Mouse (Mus musculus) kidney, embryonic 14.5 days (tissue): ENCODE measurements at regions not wholly inside any gene's neighbourhood (a gene's known extent, or its start where the extent isn't known, plus 50 kb on each side); places are given as distances from the start of the nearest gene placed in this dataset.
A peak's percentile ranks its signal among the peaks of the same experiment; 100 is the strongest.

ENCODE experiments used
- ATAC-seq: fragments of 200-750 bp; cut with Nextera tagmentation; 2 replicates; pipeline ENCODE4 v1.8.0; 2017; ENCODE audit warnings: moderate number of reproducible peaks, mild to moderate bottlenecking, moderate TSS enrichment, moderate library complexity; ENCODE audit not compliant: low FRiP score, low TSS enrichment
- H3K27ac ChIP-seq: fragments of 300-500 bp; sonication (generic); 2 replicates; pipeline ENCODE4 v1.5.1; 2014; ENCODE audit warnings: low read depth, mild to moderate bottlenecking, low read length, moderate library complexity, mixed read lengths
- H3K27me3 ChIP-seq: fragments of 300-500 bp; sonication (generic); 2 replicates; pipeline ENCODE4 v1.6.1; 2014; ENCODE audit warnings: mild to moderate bottlenecking, low read length; ENCODE audit not compliant: control insufficient read depth, insufficient read depth
- H3K36me3 ChIP-seq: fragments of 300-500 bp; sonication (generic); 2 replicates; pipeline ENCODE4 v1.6.1; 2014; ENCODE audit warnings: low read length, mixed read lengths; ENCODE audit not compliant: control insufficient read depth, insufficient read depth
- H3K4me1 ChIP-seq: fragments of 300-500 bp; sonication (generic); 2 replicates; pipeline ENCODE4 v1.6.1; 2014; ENCODE audit warnings: low read length, mixed read lengths; ENCODE audit not compliant: control insufficient read depth, insufficient read depth
- H3K4me2 ChIP-seq: fragments of 300-500 bp; sonication (generic); replicated peaks from 2 replicates; pipeline ENCODE4 v1.6.1; 2014; ENCODE audit warnings: low read depth, mild to moderate bottlenecking, low read length
- H3K4me3 ChIP-seq: fragments of 300-500 bp; sonication (generic); 2 replicates; pipeline ENCODE4 v1.5.1; 2014; ENCODE audit warnings: mild to moderate bottlenecking, low read length
- H3K9ac ChIP-seq: fragments of 300-500 bp; sonication (generic); 2 replicates; pipeline ENCODE4 v1.6.1; 2014; ENCODE audit warnings: low read depth, mild to moderate bottlenecking, low read length, moderate library complexity
- H3K9me3 ChIP-seq: fragments of 300-500 bp; sonication (generic); 2 replicates; pipeline ENCODE4 v1.6.1; 2016; ENCODE audit warnings: low read length; ENCODE audit not compliant: control insufficient read depth
- WGBS: fragments of 180-500 bp; shearing (Covaris S2); extraction: QIAGEN DNeasy Blood & Tissue Kit; methylation state at CpG from one replicate; pipeline ENCODE4 v1.1.7; 2014; 5-methylcytosine and 5-hydroxymethylcytosine counted together

DNA sequence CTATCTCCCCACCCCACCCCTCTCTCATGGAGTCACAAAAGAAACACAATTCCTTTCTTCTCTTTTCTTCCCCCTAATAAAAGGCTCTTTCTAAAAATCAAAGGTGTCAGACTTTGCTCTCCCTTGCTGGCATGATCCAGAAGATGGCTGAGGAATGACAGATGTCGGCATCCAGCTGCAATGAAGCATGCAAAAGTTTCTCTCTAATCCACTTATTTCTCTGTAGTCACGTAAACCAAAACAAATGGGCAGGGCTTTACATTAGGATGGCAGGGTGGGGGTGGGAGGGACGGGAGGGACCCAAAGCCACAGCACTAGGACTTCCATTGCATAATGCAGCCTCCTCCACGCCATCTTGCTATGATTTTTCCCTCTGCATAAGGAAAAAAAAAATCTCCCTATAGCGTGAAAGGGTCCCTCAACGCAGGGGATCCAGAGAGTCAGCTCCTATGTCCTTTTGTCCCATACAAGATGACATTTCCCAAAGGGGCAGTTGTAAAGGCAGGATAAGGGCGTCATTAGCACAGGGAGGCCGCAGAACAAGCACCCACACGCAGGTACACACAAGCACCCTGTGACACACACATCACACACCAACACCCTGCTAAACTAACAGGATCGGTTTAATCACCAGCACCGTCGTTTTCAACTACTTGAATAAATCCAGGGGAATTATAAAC lies 437.1 kb downstream of the Zfp536 start:
- Histone ChIP-seq H3K4me3 (peak overlapping the region; percentile 29), H3K36me3 (no peaks in the 10 kb centered on the region), H3K27me3 (peaks cover 12% of the 10 kb centered on the region), H3K9me3 (no peaks in the 10 kb centered on the region), H3K4me1 (peaks cover 14% of the 10 kb centered on the region), H3K4me2 (peak overlapping the region; percentile 45), H3K9ac (no peak overlapping the region; the same call in 1 of the 2 replicates), H3K27ac (no peak overlapping the region)
- WGBS: 13% methylated on average over 12 of the region's 12 CpGs
- ATAC-seq: no peak

DNA sequence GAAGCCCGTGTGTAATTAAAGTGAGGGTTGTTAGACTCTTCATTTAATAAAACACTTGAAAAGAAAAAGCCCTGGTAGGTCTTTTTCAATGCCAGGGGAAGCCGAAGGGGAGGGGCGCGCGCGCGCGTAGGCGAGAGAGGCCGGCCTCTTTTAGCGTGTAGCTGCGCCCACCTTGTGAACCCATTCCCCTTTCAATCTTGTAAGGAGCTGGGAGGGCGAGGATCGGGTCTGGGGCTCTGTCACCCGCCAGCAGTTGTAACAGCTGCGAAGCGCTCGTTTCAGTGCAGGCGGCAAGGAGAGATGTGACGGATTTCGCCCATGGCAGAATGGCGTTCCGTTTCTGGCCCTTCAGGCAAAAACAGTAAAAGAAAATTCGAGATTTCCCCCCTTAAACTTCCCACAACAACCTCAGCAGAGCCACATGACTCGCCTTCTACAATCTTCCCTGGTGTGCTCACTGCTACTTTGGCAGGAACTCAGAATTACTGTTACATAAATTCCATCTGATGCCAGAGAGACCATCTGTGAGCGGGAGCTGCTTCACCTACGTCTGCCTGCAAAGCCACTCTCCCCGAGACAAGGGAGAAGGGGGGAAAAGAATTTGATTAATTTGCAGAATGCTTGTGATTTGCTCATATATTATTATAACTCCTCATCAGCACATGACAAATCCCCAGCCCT lies 436.4 kb downstream of the Zfp536 start:
- peak overlapping the region; percentile 3; the same call in 1 of the 2 replicates for H3K9ac ChIP-seq
- ATAC-seq: no peak
- H3K4me2 ChIP-seq: peak overlapping the region; percentile 45
- peaks cover 14% of the 10 kb centered on the region for H3K4me1 ChIP-seq
- peak overlapping the region; percentile 29 for H3K4me3 ChIP-seq
- H3K36me3 ChIP-seq: no peaks in the 10 kb centered on the region
- H3K9me3 ChIP-seq: no peaks in the 10 kb centered on the region
- peaks cover 12% of the 10 kb centered on the region for H3K27me3 ChIP-seq
- 6% methylated on average over 28 of the region's 28 CpGs for WGBS
- no peak overlapping the region for H3K27ac ChIP-seq

DNA sequence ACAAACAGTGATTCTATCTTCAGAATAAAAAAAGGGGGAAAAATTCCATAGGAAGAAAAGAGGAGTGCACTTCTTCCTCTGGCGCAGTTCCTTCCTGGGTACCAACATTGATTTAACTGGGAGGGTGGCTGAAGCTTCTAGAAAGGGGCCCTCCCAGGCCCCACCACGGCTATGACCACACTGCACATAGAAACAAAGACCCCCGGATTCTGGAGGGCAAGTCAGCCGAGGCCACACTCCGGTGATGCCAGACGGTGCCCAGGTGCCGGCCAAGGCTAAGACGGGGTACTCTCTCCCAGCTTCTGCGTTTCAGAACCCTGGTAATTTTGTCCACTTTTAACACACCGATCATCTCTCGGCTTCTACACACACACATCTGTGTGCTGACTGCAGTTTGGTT lies 435.8 kb downstream of the Zfp536 start:
- no peak for ATAC-seq
- peaks cover 16% of the 10 kb centered on the region for H3K27me3 ChIP-seq
- no peak overlapping the region for H3K9ac ChIP-seq
- 51% methylated on average over 11 of the region's 11 CpGs for WGBS
- no peaks in the 10 kb centered on the region for H3K36me3 ChIP-seq
- no peak overlapping the region for H3K4me3 ChIP-seq
- no peaks in the 10 kb centered on the region for H3K9me3 ChIP-seq
- no peak overlapping the region; the same call in 1 of the 2 replicates for H3K4me2 ChIP-seq
- H3K4me1 ChIP-seq: peaks cover 15% of the 10 kb centered on the region
- H3K27ac ChIP-seq: no peak overlapping the region

DNA sequence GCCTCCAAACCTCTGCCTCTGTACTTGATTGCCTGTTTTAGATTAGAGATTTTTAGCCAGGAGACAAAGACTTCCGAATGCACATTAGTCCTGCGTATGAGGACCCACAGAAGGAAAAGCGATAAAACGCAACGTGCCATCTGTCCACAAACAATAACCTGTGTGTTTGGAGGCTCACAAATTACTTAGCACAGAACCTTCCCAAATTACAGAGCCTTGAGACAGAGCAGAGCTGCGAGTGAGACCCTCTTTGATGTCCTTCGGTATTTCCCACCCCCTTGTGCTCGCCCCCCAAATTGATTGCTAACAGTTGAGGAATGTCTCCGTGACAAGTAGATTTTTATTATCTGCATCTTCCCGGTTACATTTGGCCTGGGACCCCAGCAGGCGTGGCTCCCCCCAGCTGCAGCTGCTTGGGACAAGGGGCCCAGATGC lies 435.4 kb downstream of the Zfp536 start:
- peaks cover 19% of the 10 kb centered on the region for H3K4me1 ChIP-seq
- no peaks in the 10 kb centered on the region for H3K9me3 ChIP-seq
- no peak overlapping the region for H3K4me3 ChIP-seq
- H3K27ac ChIP-seq: no peak overlapping the region
- ATAC-seq: 0 out of 2 replicates have a peak, but pooled peaks have one; percentile 19
- H3K27me3 ChIP-seq: peaks cover 19% of the 10 kb centered on the region
- H3K4me2 ChIP-seq: no peak overlapping the region
- WGBS: 8% methylated on average over 11 of the region's 11 CpGs
- no peaks in the 10 kb centered on the region for H3K36me3 ChIP-seq
- H3K9ac ChIP-seq: no peak overlapping the region

DNA sequence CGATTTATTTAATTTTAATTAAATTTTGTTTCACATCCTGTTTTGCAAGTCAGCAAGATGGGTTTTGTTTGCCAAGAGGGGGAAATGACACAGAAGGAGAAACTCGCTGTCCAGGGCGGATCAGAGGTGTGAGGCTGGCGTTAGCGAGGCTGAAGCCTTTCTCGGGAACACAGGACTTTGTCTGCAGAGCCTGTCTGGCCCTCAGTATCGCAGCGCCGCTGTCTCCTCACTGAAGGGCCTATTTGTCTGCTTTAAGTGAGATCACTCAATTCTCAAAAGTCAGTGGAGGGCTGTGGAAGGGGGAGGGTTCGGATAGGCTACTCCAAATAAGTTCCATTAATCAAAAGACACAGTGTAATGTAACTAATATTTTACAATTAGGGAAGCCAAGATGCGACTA lies 430.8 kb downstream of the Zfp536 start:
- no peaks in the 10 kb centered on the region for H3K9me3 ChIP-seq
- H3K36me3 ChIP-seq: no peaks in the 10 kb centered on the region
- H3K4me3 ChIP-seq: peak overlapping the region; percentile 32
- H3K4me1 ChIP-seq: peaks cover 18% of the 10 kb centered on the region; the same call in 1 of the 2 replicates
- H3K27ac ChIP-seq: no peak overlapping the region
- peaks cover 28% of the 10 kb centered on the region for H3K27me3 ChIP-seq
- H3K4me2 ChIP-seq: peak overlapping the region; percentile 57
- H3K9ac ChIP-seq: no peak overlapping the region
- ATAC-seq: no peak
- 17% methylated on average over 11 of the region's 11 CpGs for WGBS

DNA sequence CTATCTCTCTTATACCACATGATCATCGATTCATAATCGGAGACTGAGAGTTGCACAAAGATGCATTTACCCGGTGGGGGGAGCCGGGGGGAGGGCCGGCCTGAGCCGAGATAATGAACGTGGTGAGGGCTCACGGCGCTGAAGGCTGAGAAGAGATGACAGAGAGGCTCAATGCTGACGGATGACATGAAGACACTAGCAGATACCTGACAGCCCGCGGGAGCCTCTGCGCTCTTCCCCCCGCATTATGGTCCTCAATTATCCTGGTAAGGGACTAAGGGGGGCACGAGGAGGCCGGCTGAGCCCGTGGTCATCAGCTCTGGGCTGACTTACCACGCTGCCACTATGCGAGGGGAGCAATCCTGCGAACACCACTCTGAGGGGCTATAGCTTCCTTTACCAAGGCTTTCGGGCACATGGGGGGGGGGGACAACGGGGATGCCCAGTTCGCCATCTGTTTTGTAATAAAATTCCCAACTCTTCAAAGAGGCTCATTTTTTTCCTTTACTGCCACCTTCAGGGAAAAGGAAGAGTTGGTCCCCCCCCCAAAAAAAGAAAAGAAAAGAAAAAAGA lies 430.3 kb downstream of the Zfp536 start:
- H3K4me3 ChIP-seq: peak overlapping the region; percentile 32
- H3K9me3 ChIP-seq: no peaks in the 10 kb centered on the region
- H3K27ac ChIP-seq: no peak overlapping the region
- no peaks in the 10 kb centered on the region for H3K36me3 ChIP-seq
- WGBS: 19% methylated on average over 23 of the region's 23 CpGs
- peak overlapping the region; percentile 42; the same call in 1 of the 2 replicates for H3K9ac ChIP-seq
- H3K27me3 ChIP-seq: peaks cover 26% of the 10 kb centered on the region
- H3K4me2 ChIP-seq: peak overlapping the region; percentile 57
- no peak for ATAC-seq
- H3K4me1 ChIP-seq: peaks cover 14% of the 10 kb centered on the region; the same call in 1 of the 2 replicates

DNA sequence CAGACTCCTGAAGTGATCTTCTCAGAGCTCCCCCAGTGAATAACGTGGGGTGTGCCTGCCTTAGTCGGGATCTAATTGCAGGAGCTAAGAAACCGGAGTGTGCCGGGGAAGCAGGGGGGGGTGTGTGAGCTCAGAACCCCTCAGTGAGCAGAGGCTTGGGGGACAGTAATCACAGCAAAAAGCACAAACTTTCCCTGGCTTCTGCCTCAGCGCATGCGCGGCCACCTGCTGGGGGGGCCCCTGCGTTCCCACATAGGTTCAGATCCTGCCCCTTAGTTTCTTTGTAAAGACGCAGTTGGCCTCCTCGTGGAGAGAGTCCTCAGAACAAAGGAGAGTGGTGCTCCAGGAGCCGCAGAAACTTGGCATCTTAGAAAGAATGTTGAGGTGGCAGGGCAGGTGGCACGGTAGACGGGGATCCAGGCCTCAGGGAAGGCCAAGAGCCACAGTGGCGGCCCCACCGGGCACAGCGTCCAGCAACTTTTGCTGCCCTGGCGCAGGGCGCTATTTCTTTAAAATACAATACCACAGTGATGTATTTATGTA lies 429.7 kb downstream of the Zfp536 start:
- H3K9ac ChIP-seq: 0 out of 2 replicates have a peak overlapping the region, but pooled peaks have one; percentile 7

DNA sequence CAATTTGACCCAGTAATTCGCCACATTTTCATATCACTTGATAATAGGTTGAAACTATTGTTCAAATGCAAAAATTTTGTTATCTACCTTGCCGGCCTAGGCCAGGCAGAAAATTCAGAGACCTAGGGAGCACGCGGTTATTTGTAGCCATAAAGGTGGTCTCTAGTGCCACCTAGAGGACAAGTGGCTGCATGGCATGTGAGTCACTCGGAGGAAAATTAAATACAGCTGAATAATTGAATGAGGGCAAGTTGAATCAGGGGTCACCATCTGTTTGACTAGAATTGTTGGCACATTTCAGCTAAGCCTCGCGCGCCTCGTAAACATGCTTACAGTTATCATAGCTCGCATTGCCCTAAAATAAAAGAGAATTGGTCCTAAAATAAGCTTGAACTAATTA lies 427.4 kb downstream of the Zfp536 start:
- Histone ChIP-seq H3K27ac (no peak overlapping the region), H3K4me1 (peaks cover 11% of the 10 kb centered on the region; the same call in 1 of the 2 replicates), H3K9me3 (no peaks in the 10 kb centered on the region), H3K4me2 (no peak overlapping the region), H3K4me3 (no peak overlapping the region), H3K27me3 (peaks cover 18% of the 10 kb centered on the region), H3K36me3 (no peaks in the 10 kb centered on the region), H3K9ac (no peak overlapping the region)
- WGBS: 3% methylated on average over 10 of the region's 10 CpGs
- ATAC-seq: peak; percentile 48; the same call in 1 of the 2 replicates

More for the DNA sequence above, 429.7 kb downstream of the Zfp536 start:
- Histone ChIP-seq H3K36me3 (no peaks in the 10 kb centered on the region), H3K4me3 (peak overlapping the region; percentile 32), H3K4me1 (peaks cover 11% of the 10 kb centered on the region; the same call in 1 of the 2 replicates), H3K27me3 (peaks cover 22% of the 10 kb centered on the region), H3K27ac (no peak overlapping the region), H3K4me2 (peak overlapping the region; percentile 57), H3K9me3 (no peaks in the 10 kb centered on the region)
- 41% methylated on average over 18 of the region's 18 CpGs for WGBS
- ATAC-seq: no peak
